Mouse (Mus musculus): ENCODE data around the gene Drc7. TPM values are rescaled to one million over a fixed set of nuclear protein-coding genes. Genes with fewer than 3 reads are reported as not detected.
A peak's percentile ranks its signal among the peaks of the same experiment; 100 is the strongest.

The Drc7 gene
- polyA plus RNA-seq, 1 experiment from 2014 or later, result 0.39 TPM

DNA sequence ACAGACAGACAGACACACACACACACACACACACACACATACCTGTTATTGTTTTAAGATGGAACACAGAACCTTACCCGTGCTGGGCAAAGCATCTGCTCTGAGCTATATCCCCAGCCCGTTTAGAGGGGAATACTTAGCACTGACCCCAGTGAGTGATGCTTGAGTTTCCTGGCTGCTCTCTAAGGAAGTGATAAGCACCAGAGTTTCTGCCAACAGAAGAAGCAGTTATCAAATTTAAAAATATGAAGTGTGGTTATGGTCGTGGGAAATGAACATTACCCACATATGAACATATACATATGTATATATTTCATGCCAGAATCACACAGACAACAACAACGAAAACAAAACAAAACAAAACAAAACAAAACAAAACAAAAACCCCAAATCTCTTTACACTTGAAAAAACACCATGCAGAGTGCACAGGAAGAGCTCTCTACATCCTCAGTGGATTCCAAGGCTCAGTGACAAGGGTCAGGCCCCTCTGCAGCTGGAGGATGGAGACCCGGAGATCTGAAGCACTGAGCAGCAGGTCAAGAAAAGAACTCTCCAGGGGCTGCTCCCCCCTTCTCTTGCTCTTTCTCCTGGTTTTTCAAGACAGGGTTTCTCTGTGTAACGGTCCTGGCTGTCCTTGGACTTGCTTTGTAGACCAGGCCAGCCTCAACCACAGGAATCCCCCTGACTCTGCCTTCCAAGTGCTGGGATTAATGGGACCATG is 5.1 kb downstream of the Drc7 start:
- Histone ChIP-seq H3K4me3 (replicated peaks) (no peak overlapping the region), H3K4me1 (replicated peaks) (peaks cover 40% of the 10 kb centered on the region), H3K36me3 (replicated peaks) (no peaks in the 10 kb centered on the region), H3K27me3 (no peaks in the 10 kb centered on the region), H3K9ac (no peak overlapping the region), H3K9me3 (replicated peaks) (no peaks in the 10 kb centered on the region), H3K4me2 (no peak overlapping the region), H3K27ac (replicated peaks) (no peak overlapping the region)
- 26% methylated on average over 6 of the region's 6 CpGs for WGBS (ENCODE audit: insufficient replicate concordance)
- no peak for ATAC-seq (ENCODE audit: insufficient read depth)

DNA sequence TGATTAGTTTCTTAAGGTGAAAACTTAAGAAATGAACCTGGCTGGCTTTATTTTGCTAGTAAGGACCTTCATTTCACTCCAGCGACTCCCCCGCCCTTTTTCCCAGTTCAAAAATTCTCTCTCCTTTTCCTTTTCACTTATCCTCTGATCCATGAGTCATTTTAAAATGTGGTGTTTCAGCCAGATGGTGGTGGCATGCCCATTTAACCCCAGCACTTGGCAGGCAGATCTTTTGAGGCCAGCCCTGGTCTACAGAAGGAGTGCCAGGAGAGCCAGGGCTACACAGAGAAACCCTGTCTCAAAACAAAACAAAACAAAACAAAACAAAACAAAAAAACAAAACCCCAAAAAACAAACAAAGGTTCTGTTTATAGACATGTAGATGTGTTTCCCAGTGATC is 9.6 kb downstream of the Drc7 start:
- Histone ChIP-seq H3K36me3 (replicated peaks) (no peaks in the 10 kb centered on the region), H3K9me3 (replicated peaks) (no peaks in the 10 kb centered on the region), H3K9ac (no peak overlapping the region), H3K4me3 (replicated peaks) (no peak overlapping the region), H3K27me3 (no peaks in the 10 kb centered on the region), H3K4me2 (no peak overlapping the region), H3K27ac (replicated peaks) (no peak overlapping the region), H3K4me1 (replicated peaks) (no peaks in the 10 kb centered on the region)
- WGBS (ENCODE audit: insufficient replicate concordance), result 67% methylated on average over 2 of the region's 2 CpGs
- no peak for ATAC-seq (ENCODE audit: insufficient read depth)

DNA sequence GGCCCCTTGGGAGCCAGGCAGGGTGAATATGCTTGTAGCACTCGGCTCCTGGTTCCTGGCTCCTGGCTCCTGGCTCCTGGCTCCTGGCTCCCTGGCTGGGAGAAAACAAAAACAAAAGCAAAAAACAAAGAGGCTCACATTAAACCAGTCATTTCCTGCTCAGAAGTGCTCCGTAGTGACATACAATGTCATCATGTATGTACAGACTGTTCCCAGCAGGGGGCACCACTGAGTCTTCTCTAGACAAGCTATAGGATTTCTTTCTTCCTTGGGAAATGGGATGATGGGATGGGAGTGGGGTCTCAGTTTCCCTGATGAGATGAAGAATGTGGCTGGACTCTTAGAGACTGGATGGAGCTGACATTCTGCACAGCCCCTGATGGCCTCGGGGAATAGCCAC is 12.7 kb downstream of the Drc7 start:
- no peaks in the 10 kb centered on the region for H3K4me1 ChIP-seq (replicated peaks)
- no peak overlapping the region for H3K9ac ChIP-seq
- WGBS (ENCODE audit: insufficient replicate concordance), result 32% methylated on average over 3 of the region's 3 CpGs
- H3K27me3 ChIP-seq, result no peaks in the 10 kb centered on the region
- H3K4me3 ChIP-seq (replicated peaks), result no peak overlapping the region
- H3K27ac ChIP-seq (replicated peaks), result no peak overlapping the region
- no peak overlapping the region for H3K4me2 ChIP-seq
- H3K36me3 ChIP-seq (replicated peaks), result no peaks in the 10 kb centered on the region
- no peak for ATAC-seq (ENCODE audit: insufficient read depth)
- H3K9me3 ChIP-seq (replicated peaks), result no peaks in the 10 kb centered on the region

DNA sequence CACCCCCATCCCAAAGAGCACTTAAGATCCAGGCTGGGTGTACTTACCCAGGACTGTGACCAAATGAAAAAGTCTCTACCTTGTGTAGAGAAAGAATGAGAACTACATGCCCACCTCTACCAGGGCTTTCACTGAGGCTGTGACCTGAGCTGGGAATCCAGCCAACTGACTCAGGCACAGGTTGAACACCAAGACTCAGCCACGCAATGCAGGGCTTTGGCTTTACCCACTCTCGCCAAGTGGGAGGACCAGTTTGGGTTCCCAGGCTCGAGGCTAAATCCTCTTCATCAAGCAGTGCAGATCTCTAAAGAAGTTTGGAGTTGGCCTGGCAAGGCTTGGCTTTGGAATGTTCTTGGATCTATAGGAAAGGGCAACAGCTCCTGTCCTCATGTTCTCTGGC is 20.6 kb downstream of the Drc7 start:
- ATAC-seq (ENCODE audit: insufficient read depth), result no peak
- no peaks in the 10 kb centered on the region for H3K27me3 ChIP-seq
- peaks cover 13% of the 10 kb centered on the region for H3K4me1 ChIP-seq (replicated peaks)
- no peak overlapping the region for H3K27ac ChIP-seq (replicated peaks)
- H3K9ac ChIP-seq, result no peak overlapping the region
- no peak overlapping the region for H3K4me3 ChIP-seq (replicated peaks)
- H3K36me3 ChIP-seq (replicated peaks), result no peaks in the 10 kb centered on the region
- H3K9me3 ChIP-seq (replicated peaks), result no peaks in the 10 kb centered on the region
- no peak overlapping the region for H3K4me2 ChIP-seq
- 64% methylated on average over 3 of the region's 3 CpGs for WGBS (ENCODE audit: insufficient replicate concordance)

DNA sequence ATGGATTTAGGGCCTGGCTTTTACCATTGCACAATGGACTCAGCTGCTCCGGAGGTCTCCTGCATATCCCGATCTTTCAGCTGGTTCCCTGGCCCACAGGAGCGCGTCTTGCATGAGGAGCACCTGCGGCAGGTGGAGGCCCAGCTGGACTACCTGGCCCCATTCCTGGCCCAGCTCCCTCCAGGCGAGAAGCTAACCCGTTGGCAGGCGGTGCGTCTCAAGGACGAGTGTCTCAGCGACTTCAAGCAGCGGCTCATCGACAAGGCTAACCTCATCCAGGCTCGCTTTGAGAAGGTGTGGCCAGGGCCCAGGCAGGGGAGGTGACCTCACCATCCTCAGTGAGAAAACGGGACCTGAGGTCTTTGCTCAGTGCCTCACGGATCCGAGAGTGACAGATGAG is 21.2 kb downstream of the Drc7 start:
- H3K9me3 ChIP-seq (replicated peaks), result no peaks in the 10 kb centered on the region
- no peak overlapping the region for H3K27ac ChIP-seq (replicated peaks)
- H3K27me3 ChIP-seq, result no peaks in the 10 kb centered on the region
- no peak overlapping the region for H3K4me2 ChIP-seq
- H3K9ac ChIP-seq, result no peak overlapping the region
- 70% methylated on average over 17 of the region's 17 CpGs for WGBS (ENCODE audit: insufficient replicate concordance)
- no peak for ATAC-seq (ENCODE audit: insufficient read depth)
- H3K4me3 ChIP-seq (replicated peaks), result no peak overlapping the region
- H3K36me3 ChIP-seq (replicated peaks), result no peaks in the 10 kb centered on the region
- peaks cover 13% of the 10 kb centered on the region for H3K4me1 ChIP-seq (replicated peaks)

DNA sequence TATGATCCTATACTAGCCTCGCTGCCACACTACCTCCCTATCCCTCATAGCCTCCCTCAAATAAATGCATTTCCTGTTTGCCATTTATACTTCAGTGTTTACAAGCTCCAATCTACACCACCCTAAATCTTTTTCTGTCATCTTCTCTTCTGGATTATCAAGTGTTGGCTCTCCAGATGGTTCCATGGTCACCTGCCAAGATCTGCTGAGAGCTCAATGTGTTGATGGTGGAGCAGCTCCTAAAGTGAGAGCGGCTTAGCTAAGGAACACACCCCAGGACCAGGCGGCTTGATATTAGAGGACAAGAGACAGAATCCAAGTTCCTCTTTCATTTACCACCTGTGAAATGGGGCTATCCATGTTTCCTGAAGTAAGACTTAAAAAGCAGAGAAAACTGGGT is 23.2 kb downstream of the Drc7 start:
- Histone ChIP-seq H3K9me3 (replicated peaks) (no peaks in the 10 kb centered on the region), H3K4me1 (replicated peaks) (peaks cover 28% of the 10 kb centered on the region), H3K36me3 (replicated peaks) (no peaks in the 10 kb centered on the region), H3K4me2 (no peak overlapping the region), H3K27me3 (no peaks in the 10 kb centered on the region), H3K27ac (replicated peaks) (no peak overlapping the region), H3K4me3 (replicated peaks) (no peak overlapping the region), H3K9ac (no peak overlapping the region)
- WGBS (ENCODE audit: insufficient replicate concordance), result 65% methylated on average over 3 of the region's 3 CpGs
- ATAC-seq (ENCODE audit: insufficient read depth), result no peak

DNA sequence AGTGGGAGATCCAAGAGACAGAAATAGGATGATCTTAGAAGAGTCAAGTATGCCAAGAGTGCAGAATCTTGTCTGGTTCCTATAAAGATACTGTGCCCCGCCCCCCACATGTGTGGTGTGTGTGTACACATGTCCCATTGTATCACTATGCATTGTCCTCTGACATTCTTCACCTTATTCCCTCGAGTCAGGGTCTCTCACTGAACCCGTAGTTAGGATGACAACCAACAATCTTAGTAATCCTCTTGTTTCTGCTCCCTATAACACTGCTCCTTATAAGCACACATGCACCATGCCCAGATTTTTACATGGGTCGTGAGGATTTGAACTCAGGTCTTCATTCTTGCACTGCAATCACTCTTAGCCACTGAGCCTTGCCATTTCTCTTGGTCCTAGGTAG is 24.4 kb downstream of the Drc7 start:
- Histone ChIP-seq H3K4me3 (replicated peaks) (peak overlapping the region; percentile 85; the same call in 1 of the 2 replicates), H3K4me2 (peak overlapping the region; percentile 83)

DNA sequence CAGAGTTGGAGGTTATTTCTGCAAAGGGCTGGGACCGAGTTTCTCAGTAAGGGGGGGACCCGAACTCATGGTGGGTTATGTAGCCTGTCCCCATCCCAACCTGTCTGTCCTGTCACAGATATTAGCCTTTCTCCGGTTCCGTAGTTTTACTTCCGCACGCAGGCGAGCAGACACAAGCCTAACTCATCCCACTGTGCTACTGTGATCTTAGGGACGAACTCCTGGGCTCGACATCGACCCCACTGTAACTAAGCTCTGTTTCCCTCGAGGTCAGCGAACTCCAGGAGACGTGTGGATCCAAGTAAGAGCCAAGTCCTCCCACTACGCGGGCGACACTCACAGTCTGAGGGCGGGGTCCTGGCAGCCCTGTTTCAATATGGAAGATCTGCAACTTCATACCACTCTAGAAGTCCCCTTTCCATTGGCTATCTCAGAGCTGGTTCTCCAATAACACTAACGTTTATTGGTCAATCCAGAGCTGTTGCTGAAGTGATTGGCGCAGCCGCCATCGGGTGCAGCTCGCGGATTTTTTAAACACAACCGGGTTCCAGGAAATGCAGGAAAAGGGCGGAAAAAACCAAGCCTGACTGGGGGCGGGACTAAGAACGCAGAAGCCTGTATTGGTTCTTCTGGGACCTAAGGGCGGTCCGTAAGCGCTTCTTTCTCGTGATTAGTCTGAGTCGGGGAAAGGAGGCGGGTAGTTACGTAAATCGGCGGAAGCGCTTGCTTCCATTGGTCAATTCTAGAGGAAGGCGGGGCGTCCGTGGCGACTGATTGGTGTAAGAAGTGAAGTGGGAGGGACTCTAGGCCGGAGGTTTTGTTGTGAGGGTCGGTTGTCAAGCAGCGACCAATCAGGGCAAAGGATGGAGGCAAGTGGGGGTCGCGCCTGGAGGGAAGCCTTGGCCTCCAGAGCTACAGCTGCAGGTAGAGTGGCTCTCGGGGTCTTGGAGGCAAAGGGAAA is 25.8 kb downstream of the Drc7 start, which contains the start of gene Katnb1:
Gene Katnb1 (plus strand): TSS at position 806 of the 961 bp plus-strand sequence.
- Histone ChIP-seq H3K4me1 (replicated peaks) (peaks cover 45% of the 10 kb centered on the region), H3K9ac (peak within 1 kb of the TSS; percentile 76), H3K9me3 (replicated peaks) (no peaks in the 10 kb centered on the region), H3K27ac (replicated peaks) (peak within 1 kb of the TSS; percentile 80), H3K27me3 (no peaks in the 10 kb centered on the region), H3K4me2 (peak within 1 kb of the TSS; percentile 92), H3K36me3 (replicated peaks) (peaks cover 13% of the 10 kb centered on the region; the same call in 1 of the 2 replicates), H3K4me3 (replicated peaks) (peak within 1 kb of the TSS; percentile 85)
- under 1% methylated on average over 47 of the region's 47 CpGs for WGBS (ENCODE audit: insufficient replicate concordance)
- peak; percentile 94 for ATAC-seq (ENCODE audit: insufficient read depth)

More for the DNA sequence above, 24.4 kb downstream of the Drc7 start:
- no peaks in the 10 kb centered on the region for H3K9me3 ChIP-seq (replicated peaks)
- H3K36me3 ChIP-seq (replicated peaks), result peaks cover 8% of the 10 kb centered on the region; the same call in 1 of the 2 replicates
- no peak overlapping the region for H3K9ac ChIP-seq
- WGBS (ENCODE audit: insufficient replicate concordance), result 72% methylated on average over 4 of the region's 4 CpGs
- no peak overlapping the region for H3K27ac ChIP-seq (replicated peaks)
- ATAC-seq (ENCODE audit: insufficient read depth), result no peak
- peaks cover 31% of the 10 kb centered on the region for H3K4me1 ChIP-seq (replicated peaks)
- no peaks in the 10 kb centered on the region for H3K27me3 ChIP-seq

DNA sequence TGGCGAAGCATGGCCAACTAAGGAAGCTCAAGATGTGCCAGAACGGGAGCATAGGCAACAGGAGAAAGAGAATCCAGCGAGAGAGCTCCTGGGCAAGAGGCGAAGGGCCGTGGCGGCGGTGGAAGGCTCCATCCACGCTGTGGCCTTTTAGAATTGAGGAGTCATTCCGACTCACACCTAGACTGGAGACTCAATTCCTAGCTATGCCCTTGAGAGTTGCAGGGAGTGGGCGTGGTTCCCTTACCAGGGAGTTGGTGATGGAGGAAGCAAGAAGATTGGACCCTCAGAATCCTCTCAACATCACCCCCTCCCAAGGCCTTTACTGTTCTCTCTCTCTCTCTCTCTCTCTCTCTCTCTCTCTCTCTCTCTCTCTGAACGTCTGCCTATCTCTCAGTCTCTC is 26.7 kb downstream of the Drc7 start:
- Histone ChIP-seq H3K4me3 (replicated peaks) (peak overlapping the region; percentile 85), H3K4me1 (replicated peaks) (peaks cover 53% of the 10 kb centered on the region), H3K27me3 (no peaks in the 10 kb centered on the region), H3K9ac (peak overlapping the region; percentile 76), H3K4me2 (peak overlapping the region; percentile 92), H3K36me3 (replicated peaks) (peaks cover 17% of the 10 kb centered on the region; the same call in 1 of the 2 replicates), H3K9me3 (replicated peaks) (no peaks in the 10 kb centered on the region), H3K27ac (replicated peaks) (peak overlapping the region; percentile 75)
- 8% methylated on average over 11 of the region's 11 CpGs for WGBS (ENCODE audit: insufficient replicate concordance)
- ATAC-seq (ENCODE audit: insufficient read depth), result no peak

DNA sequence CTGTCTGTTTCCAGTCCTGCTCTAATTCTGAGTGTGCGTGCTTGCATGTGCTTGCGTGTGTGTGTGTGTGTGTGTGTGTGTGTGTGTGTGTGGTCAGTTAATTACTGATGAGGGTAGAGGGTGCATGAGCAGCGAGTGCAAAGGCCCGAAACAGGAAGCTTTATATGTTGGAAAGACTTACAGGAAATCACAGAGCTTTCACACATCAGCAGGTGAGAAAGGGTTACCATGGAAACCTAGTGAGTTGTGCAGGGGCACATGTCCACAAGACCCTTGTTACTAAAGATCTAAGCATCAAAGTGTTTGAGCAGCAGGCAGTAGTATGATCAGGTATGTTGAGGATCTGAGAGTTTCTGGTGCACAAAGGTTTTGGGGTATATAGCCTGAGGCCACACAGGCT is 29.4 kb downstream of the Drc7 start:
- Histone ChIP-seq H3K27ac (replicated peaks) (no peak overlapping the region), H3K4me2 (no peak overlapping the region), H3K4me3 (replicated peaks) (no peak overlapping the region), H3K9me3 (replicated peaks) (no peaks in the 10 kb centered on the region), H3K9ac (no peak overlapping the region), H3K27me3 (no peaks in the 10 kb centered on the region), H3K36me3 (replicated peaks) (peaks cover 28% of the 10 kb centered on the region), H3K4me1 (replicated peaks) (peaks cover 53% of the 10 kb centered on the region)
- 85% methylated on average over 4 of the region's 4 CpGs for WGBS (ENCODE audit: insufficient replicate concordance)
- no peak for ATAC-seq (ENCODE audit: insufficient read depth)

DNA sequence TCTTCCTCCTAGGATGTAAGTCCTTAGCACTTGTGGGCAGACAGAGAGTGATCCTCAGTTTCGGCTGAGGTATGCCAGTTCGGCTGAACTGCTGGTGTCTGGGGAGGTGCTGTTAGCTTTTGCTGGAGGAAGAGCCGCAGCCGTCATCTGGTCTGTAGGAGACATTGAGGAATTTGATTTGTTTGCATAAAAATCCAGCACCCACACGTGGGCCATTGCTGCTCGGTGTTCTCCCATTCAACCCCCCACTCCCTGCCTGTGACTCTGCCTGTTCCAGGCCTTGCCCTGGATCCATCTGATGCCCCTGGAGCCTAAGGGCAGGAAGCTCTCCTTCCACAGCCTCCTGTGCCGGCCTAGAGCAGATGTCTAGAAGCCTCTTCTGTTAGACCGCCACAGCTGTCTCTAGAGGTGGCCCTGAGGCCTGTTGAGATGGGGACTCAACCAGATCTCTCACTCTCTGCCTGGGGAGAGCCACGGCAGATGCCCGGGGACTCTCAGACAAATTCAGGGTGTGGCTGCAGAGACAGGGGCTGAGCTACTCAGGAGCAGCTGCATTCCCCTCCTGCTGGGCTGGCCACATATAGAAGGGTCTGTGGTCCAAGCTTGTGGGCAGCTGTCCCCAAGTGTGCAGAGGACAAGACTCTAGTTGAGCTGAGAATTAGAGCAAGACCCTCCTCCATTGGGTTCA is 30.0 kb downstream of the Drc7 start:
- WGBS (ENCODE audit: insufficient replicate concordance), result 64% methylated on average over 10 of the region's 10 CpGs
- Histone ChIP-seq H3K27me3 (no peaks in the 10 kb centered on the region), H3K4me3 (replicated peaks) (no peak overlapping the region), H3K4me2 (peak overlapping the region; percentile 35), H3K4me1 (replicated peaks) (peaks cover 50% of the 10 kb centered on the region), H3K36me3 (replicated peaks) (peaks cover 32% of the 10 kb centered on the region), H3K9ac (no peak overlapping the region), H3K27ac (replicated peaks) (peak overlapping the region; percentile 45; the same call in 1 of the 2 replicates), H3K9me3 (replicated peaks) (no peaks in the 10 kb centered on the region)
- no peak for ATAC-seq (ENCODE audit: insufficient read depth)

All from liver, embryonic 15.5 days (tissue).